ENCODE assay signal across 19 mouse cellular contexts in the genomic region with DNA sequence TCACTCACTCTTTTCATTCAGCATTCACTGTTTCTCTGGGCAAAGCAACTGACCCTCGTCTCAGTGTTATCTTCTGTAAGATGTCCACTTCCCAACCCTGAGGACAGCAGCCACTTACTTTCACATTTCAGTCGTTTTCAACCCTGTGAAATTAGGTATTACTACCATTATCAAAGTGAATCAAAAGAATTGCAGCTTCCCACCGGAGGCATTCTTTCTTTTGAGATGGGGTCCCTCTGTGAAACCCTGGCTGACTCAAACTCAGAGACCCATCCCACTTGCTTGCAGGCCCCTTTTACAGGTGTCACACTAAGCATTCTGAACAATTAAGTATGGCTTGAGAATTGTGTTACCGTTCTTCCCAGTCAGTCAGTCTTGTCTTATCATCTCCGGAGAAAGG. TPM values are rescaled to one million over a fixed set of nuclear protein-coding genes. Genes with fewer than 3 reads are reported as not detected.
DNase-seq lines count a peak whose midpoint lies in the region; ATAC-seq and TF ChIP-seq lines count a peak whose summit lies in the region.
"Had no signal": no experiment of that assay in that cellular context is flagged by ENCODE, and none has a peak within 500 bp of the region (broad histone marks: within the 10 kb centered on the region; RNA-seq: fewer than 3 reads in every experiment).

No protein-coding gene starts in this region.

- peaks cover 40% of the 10 kb centered on the region for H3K4me1 ChIP-seq in forebrain, embryonic 10.5 days
- peaks cover 13% of the 10 kb centered on the region; the same call in 1 of the 2 replicates for H3K4me1 ChIP-seq in forebrain, embryonic 14.5 days (ENCODE audit: control insufficient read depth, insufficient read depth, low read length)
- peaks cover 15% of the 10 kb centered on the region for H3K4me1 ChIP-seq in kidney, adult 2 months (ENCODE audit: control insufficient read depth, insufficient read depth, low read length)
- H3K4me1 ChIP-seq in midbrain, embryonic 14.5 days (ENCODE audit: control insufficient read depth, insufficient read depth, low read length): peaks cover 2% of the 10 kb centered on the region; the same call in 1 of the 2 replicates
- 0 out of 2 replicates have a peak, but pooled peaks cover 3% of the 10 kb centered on the region for H3K4me1 ChIP-seq in midbrain, postnatal 0 days (ENCODE audit: insufficient read depth, low read length)
- H3K4me1 ChIP-seq in liver, embryonic 12.5 days: peaks cover 49% of the 10 kb centered on the region

- no peak overlapping the region for H3K4me2 ChIP-seq in forebrain, embryonic 14.5 days (ENCODE audit: low read length)
- peak overlapping the region; percentile 25 for H3K4me2 ChIP-seq in midbrain, embryonic 14.5 days (ENCODE audit: low read length)
- no peak overlapping the region for H3K4me2 ChIP-seq in midbrain, postnatal 0 days (ENCODE audit: low read depth, low read length, poor library complexity, severe bottlenecking)
- H3K4me2 ChIP-seq in liver, embryonic 12.5 days: no peak overlapping the region
- H3K4me2 ChIP-seq: embryonic facial prominence, embryonic 15.5 days; hindbrain, embryonic 15.5 days; liver, embryonic 15.5 days; neural tube, embryonic 15.5 days had no signal

- ATAC-seq in forebrain, embryonic 14.5 days: no peak
- no peak for ATAC-seq in midbrain, embryonic 14.5 days (ENCODE audit: low FRiP score, low TSS enrichment)
- no peak for ATAC-seq in midbrain, postnatal 0 days (ENCODE audit: low FRiP score)
- ATAC-seq in liver, embryonic 12.5 days: no peak

- no peak for TF ChIP-seq POLR2A in kidney, adult 2 months (IDR thresholded peaks at IDR 0.05; ENCODE audit: low read depth, low read length)

- no peak for TF ChIP-seq CTCF in kidney, adult 2 months (conservative IDR thresholded peaks at IDR 0.05; ENCODE audit: insufficient read depth, insufficient read length, low read depth, low read length)
- no peak for TF ChIP-seq CTCF in midbrain, postnatal 0 days (IDR thresholded peaks at IDR 0.05)

- H3K27me3 ChIP-seq in forebrain, embryonic 10.5 days (ENCODE audit: poor library complexity, severe bottlenecking): no peaks in the 10 kb centered on the region
- no peaks in the 10 kb centered on the region for H3K27me3 ChIP-seq in forebrain, embryonic 14.5 days (replicated peaks; ENCODE audit: control insufficient read depth, insufficient read depth, low read length)
- no peaks in the 10 kb centered on the region for H3K27me3 ChIP-seq in kidney, adult 2 months (replicated peaks; ENCODE audit: control insufficient read depth, insufficient read depth, low read length)
- H3K27me3 ChIP-seq in midbrain, embryonic 14.5 days (ENCODE audit: control insufficient read depth, insufficient read depth, low read length): no peaks in the 10 kb centered on the region
- no peaks in the 10 kb centered on the region for H3K27me3 ChIP-seq in midbrain, postnatal 0 days (ENCODE audit: insufficient read depth, low read length)
- no peaks in the 10 kb centered on the region for H3K27me3 ChIP-seq in liver, embryonic 12.5 days (replicated peaks)
- H3K27me3 ChIP-seq: embryonic facial prominence, embryonic 15.5 days; hindbrain, embryonic 15.5 days; liver, embryonic 15.5 days; neural tube, embryonic 15.5 days had no signal

- DNase-seq in forebrain, embryonic 10.5 days (ENCODE audit: extremely low spot score, low spot score): no peak
- DNase-seq in forebrain, embryonic 14.5 days (ENCODE audit: low spot score): no peak
- DNase-seq in kidney, adult 2 months: no peak
- DNase-seq in kidney, adult 18-20 months: no peak
- DNase-seq in midbrain, embryonic 14.5 days: no peak
- DNase-seq in midbrain, postnatal 0 days (ENCODE audit: low spot score): no peak
- DNase-seq in thymus, adult 18-20 months: no peak
- DNase-seq: adrenal gland, postnatal 36 days; cerebellum, adult 18-20 months; cerebellum, postnatal 25 days; embryo, embryonic 11 days; gastrocnemius, postnatal 25 days; thymus, postnatal 36 days had no signal

- no peaks in the 10 kb centered on the region for H3K9me3 ChIP-seq in forebrain, embryonic 10.5 days
- H3K9me3 ChIP-seq in forebrain, embryonic 14.5 days (replicated peaks; ENCODE audit: control insufficient read depth, low read length): no peaks in the 10 kb centered on the region
- H3K9me3 ChIP-seq in midbrain, embryonic 14.5 days (ENCODE audit: control insufficient read depth, low read length): no peaks in the 10 kb centered on the region
- H3K9me3 ChIP-seq in midbrain, postnatal 0 days (ENCODE audit: low read length): no peaks in the 10 kb centered on the region
- H3K9me3 ChIP-seq in liver, embryonic 12.5 days (replicated peaks): no peaks in the 10 kb centered on the region
- H3K9me3 ChIP-seq: embryonic facial prominence, embryonic 15.5 days; hindbrain, embryonic 15.5 days; liver, embryonic 15.5 days; neural tube, embryonic 15.5 days had no signal

- H3K4me3 ChIP-seq in forebrain, embryonic 10.5 days: peak overlapping the region; percentile 26
- no peak overlapping the region for H3K4me3 ChIP-seq in forebrain, embryonic 14.5 days (ENCODE audit: low read depth, low read length)
- no peak overlapping the region for H3K4me3 ChIP-seq in kidney, adult 2 months (ENCODE audit: insufficient read depth, low read depth, low read length)
- no peak overlapping the region for H3K4me3 ChIP-seq in midbrain, embryonic 14.5 days (replicated peaks; ENCODE audit: low read depth, low read length)
- no peak overlapping the region for H3K4me3 ChIP-seq in midbrain, postnatal 0 days (ENCODE audit: low read depth, low read length)
- H3K4me3 ChIP-seq in liver, embryonic 12.5 days: no peak overlapping the region
- H3K4me3 ChIP-seq: embryonic facial prominence, embryonic 15.5 days; hindbrain, embryonic 15.5 days; liver, embryonic 15.5 days; neural tube, embryonic 15.5 days had no signal

- H3K9ac ChIP-seq in forebrain, embryonic 14.5 days (ENCODE audit: low read length): no peak overlapping the region
- no peak overlapping the region for H3K9ac ChIP-seq in midbrain, embryonic 14.5 days (replicated peaks; ENCODE audit: low read length)
- no peak overlapping the region for H3K9ac ChIP-seq in midbrain, postnatal 0 days (replicated peaks; ENCODE audit: low read length, poor library complexity, severe bottlenecking)
- H3K9ac ChIP-seq in liver, embryonic 12.5 days: no peak overlapping the region
- H3K9ac ChIP-seq: embryonic facial prominence, embryonic 15.5 days; hindbrain, embryonic 15.5 days; liver, embryonic 15.5 days; neural tube, embryonic 15.5 days had no signal

- WGBS in forebrain, embryonic 10.5 days: 62% methylated on average over 5 of the region's 5 CpGs
- 48% methylated on average over 5 of the region's 5 CpGs for WGBS in forebrain, embryonic 14.5 days
- 65% methylated on average over 5 of the region's 5 CpGs for WGBS in kidney, adult 2 months
- 37% methylated on average over 5 of the region's 5 CpGs for WGBS in midbrain, embryonic 14.5 days
- 49% methylated on average over 5 of the region's 5 CpGs for WGBS in midbrain, postnatal 0 days
- 59% methylated on average over 5 of the region's 5 CpGs for WGBS in liver, embryonic 12.5 days (ENCODE audit: insufficient replicate concordance)

- peaks cover 54% of the 10 kb centered on the region for H3K36me3 ChIP-seq in forebrain, embryonic 10.5 days (replicated peaks)
- peaks cover 11% of the 10 kb centered on the region for H3K36me3 ChIP-seq in forebrain, embryonic 14.5 days (ENCODE audit: control insufficient read depth, insufficient read depth, low read length)
- H3K36me3 ChIP-seq in kidney, adult 2 months (ENCODE audit: control insufficient read depth, insufficient read depth, low read length): no peaks in the 10 kb centered on the region
- H3K36me3 ChIP-seq in midbrain, embryonic 14.5 days (ENCODE audit: control insufficient read depth, insufficient read depth, low read length): no peaks in the 10 kb centered on the region
- no peaks in the 10 kb centered on the region for H3K36me3 ChIP-seq in midbrain, postnatal 0 days (ENCODE audit: insufficient read depth, low read length)
- peaks cover 15% of the 10 kb centered on the region for H3K36me3 ChIP-seq in liver, embryonic 12.5 days
- H3K36me3 ChIP-seq: embryonic facial prominence, embryonic 15.5 days; hindbrain, embryonic 15.5 days; liver, embryonic 15.5 days; neural tube, embryonic 15.5 days had no signal

- H3K27ac ChIP-seq in forebrain, embryonic 10.5 days: no peak overlapping the region; the same call in 1 of the 2 replicates
- H3K27ac ChIP-seq in forebrain, embryonic 14.5 days (ENCODE audit: low read depth, low read length): no peak overlapping the region
- peak overlapping the region; percentile 35 for H3K27ac ChIP-seq in kidney, adult 2 months (ENCODE audit: insufficient read depth, low read depth, low read length)
- no peak overlapping the region for H3K27ac ChIP-seq in midbrain, embryonic 14.5 days (replicated peaks; ENCODE audit: low read depth, low read length)
- H3K27ac ChIP-seq in midbrain, postnatal 0 days (ENCODE audit: low read depth, low read length): no peak overlapping the region
- H3K27ac ChIP-seq in liver, embryonic 12.5 days: no peak overlapping the region
- H3K27ac ChIP-seq: embryonic facial prominence, embryonic 15.5 days; hindbrain, embryonic 15.5 days; kidney, postnatal 0 days; liver, embryonic 15.5 days; neural tube, embryonic 15.5 days had no signal

RNA-seq across cellular contexts. Expression of gene Sinhcaf, which starts 4.4 kb away (rescaled TPM):
- polyA plus RNA-seq in forebrain, embryonic 10.5 days (2016; fragmentation: Nextera tagmentation; extraction: Ambion mirVana): 333 and 368 TPM in 2 replicates
- 137 and 152 TPM in 2 replicates for polyA plus RNA-seq in forebrain, embryonic 14.5 days (2014; fragmentation: Nextera tagmentation; extraction: Ambion mirVana)
- polyA plus RNA-seq in kidney, adult 2 months (2012; rRNA removed): 2.4 and 4.4 TPM in 2 replicates
- 60.5 and 89.8 TPM in 2 replicates for polyA plus RNA-seq in midbrain, embryonic 14.5 days (2014; fragmentation: Nextera tagmentation; extraction: Ambion mirVana)
- total RNA-seq in midbrain, postnatal 0 days (2014; rRNA removed): 10.4 and 10.5 TPM in 2 replicates
- 7.3 and 9.3 TPM in 2 replicates for polyA plus RNA-seq in midbrain, postnatal 0 days (2015; fragmentation: Nextera tagmentation; extraction: Ambion mirVana)
- polyA plus RNA-seq in liver, embryonic 12.5 days (2016; fragmentation: Nextera tagmentation; extraction: Ambion mirVana): 44.0 and 45.4 TPM in 2 replicates

RNA-seq across cellular contexts. Expression of gene Caprin2, which starts 45.8 kb away (rescaled TPM):
- polyA plus RNA-seq in forebrain, embryonic 10.5 days (2016; fragmentation: Nextera tagmentation; extraction: Ambion mirVana): 18.9 and 21.3 TPM in 2 replicates
- polyA plus RNA-seq in forebrain, embryonic 14.5 days (2014; fragmentation: Nextera tagmentation; extraction: Ambion mirVana): 5.0 and 6.3 TPM in 2 replicates
- 6.7 and 7.5 TPM in 2 replicates for polyA plus RNA-seq in kidney, adult 2 months (2012; rRNA removed)
- 8.7 and 11.8 TPM in 2 replicates for polyA plus RNA-seq in midbrain, embryonic 14.5 days (2014; fragmentation: Nextera tagmentation; extraction: Ambion mirVana)
- 13.6 and 18.0 TPM in 2 replicates for total RNA-seq in midbrain, postnatal 0 days (2014; rRNA removed)
- polyA plus RNA-seq in midbrain, postnatal 0 days (2015; fragmentation: Nextera tagmentation; extraction: Ambion mirVana): 5.9 and 6.5 TPM in 2 replicates
- 9.7 and 10.8 TPM in 2 replicates for polyA plus RNA-seq in liver, embryonic 12.5 days (2016; fragmentation: Nextera tagmentation; extraction: Ambion mirVana)
